Mouse (Mus musculus) 3T3-L1 (cell line): Measurements from ENCODE around the gene 4930522H14Rik.
A peak's percentile ranks its signal among the peaks of the same experiment; 100 is the strongest.

Experiments used
- DNase-seq: peaks from one replicate; pipeline ENCODE4 v3.0.0-alpha.2; 2015; ENCODE audit warnings: low read depth, low spot score

4930522H14Rik gene

GRCm38 (mm10) chr4:109531111-109531510, at the start of gene 4930522H14Rik:
4930522H14Rik (minus strand) TSS chr4:109531297.
- no peak for DNase-seq

GRCm38 (mm10) chr4:109578356-109578755, 47.3 kb upstream of the 4930522H14Rik start:
- no peak for DNase-seq

- peak; percentile 55 for DNase-seq
Measured at GRCm38 (mm10) chr4:109576933-109577332, 45.8 kb upstream of the 4930522H14Rik start.

GRCm38 (mm10) chr4:109574845-109575244, 43.7 kb upstream of the 4930522H14Rik start:
- DNase-seq: no peak

GRCm38 (mm10) chr4:109574331-109574730, 43.2 kb upstream of the 4930522H14Rik start:
- no peak for DNase-seq

GRCm38 (mm10) chr4:109572632-109573031, 41.5 kb upstream of the 4930522H14Rik start:
- no peak for DNase-seq

- peak; percentile 22 for DNase-seq
Measured at GRCm38 (mm10) chr4:109569421-109569820, 38.3 kb upstream of the 4930522H14Rik start.

- DNase-seq: no peak
Measured at GRCm38 (mm10) chr4:109568959-109569358, 37.9 kb upstream of the 4930522H14Rik start.

- DNase-seq: no peak
Measured at GRCm38 (mm10) chr4:109564711-109565110, 33.6 kb upstream of the 4930522H14Rik start.

GRCm38 (mm10) chr4:109550338-109551150, 19.4 kb upstream of the 4930522H14Rik start:
- DNase-seq: no peak

- DNase-seq: no peak
Measured at GRCm38 (mm10) chr4:109547306-109547705, 16.2 kb upstream of the 4930522H14Rik start.

GRCm38 (mm10) chr4:109546538-109546937, 15.4 kb upstream of the 4930522H14Rik start:
- no peak for DNase-seq

- no peak for DNase-seq
Measured at GRCm38 (mm10) chr4:109530245-109530816, 766 bp downstream of the 4930522H14Rik start.

- peak; percentile 90 for DNase-seq
Measured at GRCm38 (mm10) chr4:109504885-109505284, 26.2 kb downstream of the 4930522H14Rik start.

- DNase-seq: no peak
Measured at GRCm38 (mm10) chr4:109498476-109498875, 32.6 kb downstream of the 4930522H14Rik start.

- DNase-seq: no peak
Measured at GRCm38 (mm10) chr4:109493581-109493980, 37.5 kb downstream of the 4930522H14Rik start.

- no peak for DNase-seq
Measured at GRCm38 (mm10) chr4:109488812-109489211, 42.3 kb downstream of the 4930522H14Rik start.

GRCm38 (mm10) chr4:109484621-109485020, 46.5 kb downstream of the 4930522H14Rik start, which contains the start of gene Rnf11:
Rnf11 (minus strand) TSS chr4:109484728.
- peak; percentile 90 for DNase-seq

- DNase-seq: no peak
Measured at GRCm38 (mm10) chr4:109482701-109483100, 48.4 kb downstream of the 4930522H14Rik start.

GRCm38 (mm10) chr4:109481424-109481823, 49.7 kb downstream of the 4930522H14Rik start:
- DNase-seq: peak; percentile 65

- DNase-seq: no peak
Measured at GRCm38 (mm10) chr4:109477454-109477853, 53.6 kb downstream of the 4930522H14Rik start.

GRCm38 (mm10) chr4:109476554-109477014, 54.5 kb downstream of the 4930522H14Rik start:
- DNase-seq: peak; percentile 82
